Mouse (Mus musculus) ES-Bruce4 (cell line): Measurements from ENCODE around the gene Med11. TPM values are rescaled to one million over a fixed set of nuclear protein-coding genes. Genes with fewer than 3 reads are reported as not detected.

Experiments
- H3K27ac ChIP-seq: 2 replicates; pipeline ENCODE4 v1.5.1; 2012; ENCODE audit warnings: low read length, inconsistent platforms; ENCODE audit not compliant: insufficient read depth
- H3K27me3 ChIP-seq: 2 replicates; pipeline ENCODE4 v1.6.1; 2012; ENCODE audit warnings: mild to moderate bottlenecking, low read length, inconsistent platforms; ENCODE audit not compliant: control insufficient read depth, poor library complexity, insufficient read depth, severe bottlenecking
- H3K36me3 ChIP-seq: 2 replicates; pipeline ENCODE4 v1.6.1; 2012; ENCODE audit warnings: inconsistent platforms, mild to moderate bottlenecking, low read length, moderate library complexity; ENCODE audit not compliant: control insufficient read depth, poor library complexity, insufficient read depth, severe bottlenecking
- H3K4me1 ChIP-seq: one replicate; pipeline ENCODE4 v1.8.1; 2011; ENCODE audit warnings: low read length; ENCODE audit not compliant: control insufficient read depth, insufficient read depth
- H3K4me3 ChIP-seq: 2 replicates; pipeline ENCODE4 v1.5.1; 2011; ENCODE audit warnings: low read depth, mild to moderate bottlenecking, low read length
- H3K9ac ChIP-seq: 2 replicates; pipeline ENCODE4 v1.6.1; 2012; ENCODE audit warnings: low read depth, mild to moderate bottlenecking, inconsistent platforms; ENCODE audit not compliant: poor library complexity, severe bottlenecking
- H3K9me3 ChIP-seq: replicated peaks from 2 replicates; pipeline ENCODE4 v1.6.1; 2012; ENCODE audit warnings: mild to moderate bottlenecking, low read length, inconsistent platforms; ENCODE audit not compliant: control insufficient read depth, poor library complexity, insufficient read depth, severe bottlenecking
- CTCF ChIP-seq: IDR thresholded peaks from one replicate; pipeline ENCODE4 v1.8.1; 2011; ENCODE audit warnings: low read depth, low read length
- EP300 ChIP-seq: IDR thresholded peaks from 2 replicates; pipeline ENCODE4 v1.6.1; 2011; ENCODE audit warnings: low read depth, low read length; ENCODE audit not compliant: insufficient read depth
- POLR2A ChIP-seq: IDR thresholded peaks from one replicate; pipeline ENCODE4 v1.8.1; 2011; ENCODE audit warnings: low read length; ENCODE audit not compliant: insufficient read depth
- polyA plus RNA-seq: library from polyadenylated mRNA; stranded (reverse); fragments of >200 nt; gene quantifications from 2 replicates; pipeline ENCODE4 v1.2.4, GENCODE M21; 2011; ENCODE audit warnings: low read depth; ENCODE audit not compliant: missing spikeins, insufficient read depth, insufficient read length

The Med11 gene
- polyA plus RNA-seq, 1 experiment: 26.9 TPM

DNA sequence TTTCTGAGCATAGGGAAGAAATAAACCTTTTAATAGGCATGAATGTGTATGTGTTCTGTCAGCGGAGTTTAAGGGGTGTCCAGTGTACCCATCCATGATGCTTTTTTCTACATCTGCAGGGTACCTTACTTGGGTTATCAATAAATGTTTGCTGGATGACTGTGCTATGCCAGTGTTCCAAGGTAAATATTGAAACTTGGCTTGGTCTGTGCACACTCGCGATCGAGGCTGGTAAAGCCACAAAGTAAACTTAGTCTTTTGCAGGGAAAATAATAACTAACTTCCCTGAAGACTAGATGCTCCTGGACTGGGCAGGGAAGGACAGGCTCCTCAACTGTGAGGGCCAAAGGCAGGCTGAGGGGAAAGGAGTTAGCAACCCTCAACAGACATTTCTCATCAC, 11.1 kb upstream of the Med11 start:
- peaks cover 43% of the 10 kb centered on the region for H3K36me3 ChIP-seq
- TF ChIP-seq EP300 (no peak), CTCF (no peak), POLR2A (no peak)
- H3K9ac ChIP-seq: no peak overlapping the region

DNA sequence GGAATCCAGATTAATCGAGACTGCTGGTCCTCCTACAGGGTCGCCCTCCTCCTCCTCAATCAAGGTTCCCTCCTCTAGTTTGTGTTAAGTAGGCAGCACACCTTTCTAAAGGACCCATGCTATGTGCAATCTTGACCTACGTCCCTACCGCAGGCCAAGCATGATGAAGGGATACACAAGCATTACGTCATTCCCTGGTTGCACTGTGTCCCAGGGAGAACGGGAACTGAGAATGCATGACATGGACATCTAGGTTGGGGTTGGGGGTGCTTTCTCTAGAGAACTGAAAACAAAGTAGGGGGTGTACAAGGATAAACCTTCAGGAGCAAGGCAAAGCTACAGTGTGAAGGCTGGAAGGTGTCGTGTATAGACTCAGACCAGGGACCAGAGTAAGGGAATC, 9.8 kb upstream of the Med11 start:
- Histone ChIP-seq H3K27me3 (no peaks in the 10 kb centered on the region), H3K4me3 (no peak overlapping the region), H3K27ac (no peak overlapping the region), H3K36me3 (peaks cover 34% of the 10 kb centered on the region), H3K9me3 (no peaks in the 10 kb centered on the region), H3K4me1 (peaks cover 3% of the 10 kb centered on the region), H3K9ac (no peak overlapping the region)
- TF ChIP-seq CTCF (no peak), POLR2A (no peak), EP300 (no peak)

More for the DNA sequence above, 11.1 kb upstream of the Med11 start:
- H3K27me3 ChIP-seq: no peaks in the 10 kb centered on the region
- H3K4me3 ChIP-seq: no peak overlapping the region
- H3K9me3 ChIP-seq: no peaks in the 10 kb centered on the region
- peaks cover 3% of the 10 kb centered on the region for H3K4me1 ChIP-seq
- H3K27ac ChIP-seq: no peak overlapping the region

DNA sequence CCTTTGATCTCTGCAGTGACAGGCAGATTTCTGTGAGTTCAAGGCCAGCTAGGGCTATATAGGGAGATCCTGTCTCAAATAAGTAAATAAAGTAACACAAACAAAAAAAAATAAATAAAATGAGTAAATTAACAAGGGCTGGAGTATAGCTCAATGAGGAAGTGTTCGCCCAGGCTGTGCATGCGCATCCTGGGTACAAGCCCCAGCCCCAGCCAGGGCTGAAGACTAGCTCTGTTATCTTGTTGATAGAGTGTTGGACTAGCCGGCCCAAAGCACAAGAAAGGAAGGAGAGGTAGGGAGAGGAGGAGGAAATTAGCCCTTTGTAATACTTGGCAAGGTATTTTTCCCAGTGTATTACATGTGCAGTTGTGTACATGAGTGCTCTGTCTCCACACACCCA, 7.8 kb upstream of the Med11 start:
- no peak for TF ChIP-seq POLR2A
- TF ChIP-seq CTCF: no peak
- TF ChIP-seq EP300: no peak
- no peaks in the 10 kb centered on the region for H3K4me1 ChIP-seq
- no peak overlapping the region for H3K27ac ChIP-seq
- H3K4me3 ChIP-seq: no peak overlapping the region
- H3K9ac ChIP-seq: no peak overlapping the region
- no peaks in the 10 kb centered on the region for H3K9me3 ChIP-seq
- H3K27me3 ChIP-seq: no peaks in the 10 kb centered on the region
- H3K36me3 ChIP-seq: peaks cover 20% of the 10 kb centered on the region

DNA sequence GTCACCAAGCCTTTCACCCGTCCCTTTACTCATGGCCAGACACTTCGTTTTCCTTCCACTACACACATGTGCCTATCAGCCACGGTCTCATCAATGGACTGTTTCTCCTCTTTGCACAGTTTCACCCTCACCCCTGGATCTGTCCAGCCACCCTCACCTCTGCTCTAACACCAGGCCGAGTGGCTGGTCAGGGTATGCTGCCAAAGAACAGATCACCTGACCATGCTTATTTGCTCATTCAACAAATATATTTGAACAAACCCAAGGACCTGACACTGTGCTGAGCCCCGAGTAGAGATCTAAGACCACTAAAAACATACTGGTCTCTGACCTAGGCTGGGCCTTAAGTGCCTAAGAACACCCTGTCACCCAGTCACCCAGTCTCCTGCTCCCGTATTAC, 7.1 kb upstream of the Med11 start:
- no peaks in the 10 kb centered on the region for H3K27me3 ChIP-seq
- no peak overlapping the region for H3K4me3 ChIP-seq
- H3K9me3 ChIP-seq: no peaks in the 10 kb centered on the region
- no peak overlapping the region for H3K27ac ChIP-seq
- peaks cover 13% of the 10 kb centered on the region for H3K36me3 ChIP-seq
- no peak overlapping the region for H3K9ac ChIP-seq
- H3K4me1 ChIP-seq: no peaks in the 10 kb centered on the region
- TF ChIP-seq EP300: no peak

DNA sequence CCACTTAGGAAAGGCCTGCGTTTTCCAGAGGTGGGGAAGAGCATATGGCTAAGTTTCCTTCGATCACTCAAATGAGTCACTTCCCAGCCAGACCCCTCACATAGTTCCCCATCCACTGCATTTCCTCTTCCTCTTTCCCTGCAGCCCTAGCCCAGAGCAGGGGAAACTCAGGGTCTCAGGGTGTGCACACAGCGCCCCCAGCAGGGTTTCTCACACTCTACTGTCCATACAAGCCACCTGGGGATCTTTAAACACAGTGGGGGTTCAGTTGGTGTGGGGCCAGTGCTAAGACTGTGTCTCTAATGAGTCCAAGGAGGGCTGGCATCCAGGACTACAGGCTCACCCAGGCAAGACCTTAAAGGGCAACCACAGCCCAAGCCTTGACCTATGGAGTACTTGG, 5.0 kb upstream of the Med11 start:
- TF ChIP-seq CTCF (peak; percentile 38), POLR2A (no peak), EP300 (no peak)
- H3K27ac ChIP-seq: no peak overlapping the region
- H3K4me1 ChIP-seq: no peaks in the 10 kb centered on the region
- no peaks in the 10 kb centered on the region for H3K9me3 ChIP-seq
- no peaks in the 10 kb centered on the region for H3K27me3 ChIP-seq
- no peak overlapping the region for H3K9ac ChIP-seq
- H3K36me3 ChIP-seq: no peaks in the 10 kb centered on the region; the same call in 1 of the 2 replicates
- H3K4me3 ChIP-seq: no peak overlapping the region

DNA sequence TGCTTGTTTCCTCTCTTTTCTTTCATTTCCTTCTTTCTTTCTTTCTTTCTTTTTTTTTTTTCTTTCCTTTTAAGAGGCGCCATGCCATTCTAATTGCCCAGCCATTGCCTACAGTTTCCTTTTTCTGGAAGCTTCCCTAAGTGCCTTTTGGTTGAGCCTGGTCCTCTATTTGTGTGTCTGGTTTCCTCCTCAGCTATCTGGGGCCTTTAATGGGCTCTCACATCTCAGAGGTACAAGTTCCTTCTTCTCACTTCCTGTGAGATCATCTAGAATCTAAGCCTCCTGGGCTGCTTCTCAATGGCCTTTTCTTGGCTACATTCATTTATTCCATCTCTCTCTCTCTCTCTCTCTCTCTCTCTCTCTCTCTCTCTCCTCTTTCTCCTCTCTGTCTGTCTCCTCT, 4.3 kb upstream of the Med11 start:
- H3K4me1 ChIP-seq: no peaks in the 10 kb centered on the region
- no peak for TF ChIP-seq EP300
- TF ChIP-seq CTCF: no peak
- no peak for TF ChIP-seq POLR2A
- H3K9me3 ChIP-seq: no peaks in the 10 kb centered on the region
- no peaks in the 10 kb centered on the region for H3K36me3 ChIP-seq
- H3K9ac ChIP-seq: no peak overlapping the region
- H3K4me3 ChIP-seq: no peak overlapping the region
- H3K27ac ChIP-seq: no peak overlapping the region
- H3K27me3 ChIP-seq: no peaks in the 10 kb centered on the region
